Mouse (Mus musculus) A20 (cell line): ENCODE results near the gene Syngap1.
A peak's percentile ranks its signal among the peaks of the same experiment; 100 is the strongest.
"Not testable (repeated sequence)": the region's sequence is repeated elsewhere in the genome, so short reads cannot be mapped to it uniquely, and the experiment has no call there.

Experiments
- DNase-seq: peaks from one replicate; pipeline ENCODE4 v3.0.0-alpha.2; 2011; ENCODE audit warnings: low read depth, low spot score

Gene Syngap1

GRCm38 (mm10) chr17:26941031-26941789, at the start of gene Syngap1:
Gene Syngap1 (plus strand): TSS chr17:26941253.
- DNase-seq, result no peak

- DNase-seq, result no peak
Measured at GRCm38 (mm10) chr17:26892635-26893375, 48.2 kb upstream of the Syngap1 start.

- DNase-seq, result no peak
Measured at GRCm38 (mm10) chr17:26893492-26893891, 47.6 kb upstream of the Syngap1 start.

- DNase-seq, result no peak
Measured at GRCm38 (mm10) chr17:26894342-26894741, 46.7 kb upstream of the Syngap1 start.

GRCm38 (mm10) chr17:26895578-26895977, 45.5 kb upstream of the Syngap1 start:
- DNase-seq, result peak; percentile 75

- DNase-seq, result no peak
Measured at GRCm38 (mm10) chr17:26900916-26901315, 40.1 kb upstream of the Syngap1 start.

GRCm38 (mm10) chr17:26904320-26904719, 36.7 kb upstream of the Syngap1 start:
- no peak for DNase-seq

- not testable (repeated sequence) for DNase-seq
Measured at GRCm38 (mm10) chr17:26907506-26907905, 33.5 kb upstream of the Syngap1 start.

- DNase-seq, result no peak
Measured at GRCm38 (mm10) chr17:26915248-26915647, 25.8 kb upstream of the Syngap1 start.

- DNase-seq, result peak; percentile 99
Measured at GRCm38 (mm10) chr17:26916711-26917482, 24.2 kb upstream of the Syngap1 start, which contains the start of gene Kifc5b. Gene Kifc5b (plus strand): TSS chr17:26917091.

- DNase-seq, result not testable (repeated sequence)
Measured at GRCm38 (mm10) chr17:26917560-26917959, 23.5 kb upstream of the Syngap1 start.

- no peak for DNase-seq
Measured at GRCm38 (mm10) chr17:26918343-26918742, 22.7 kb upstream of the Syngap1 start.

- DNase-seq, result not testable (repeated sequence)
Measured at GRCm38 (mm10) chr17:26919516-26919915, 21.5 kb upstream of the Syngap1 start.

GRCm38 (mm10) chr17:26922368-26922767, 18.7 kb upstream of the Syngap1 start:
- DNase-seq, result not testable (repeated sequence)

GRCm38 (mm10) chr17:26925414-26925813, 15.6 kb upstream of the Syngap1 start:
- not testable (repeated sequence) for DNase-seq

- peak; percentile 60 for DNase-seq
Measured at GRCm38 (mm10) chr17:26931795-26932194, 9.3 kb upstream of the Syngap1 start.

- DNase-seq, result peak; percentile 97
Measured at GRCm38 (mm10) chr17:26932839-26933398, 8.1 kb upstream of the Syngap1 start, which contains the start of gene Phf1. Gene Phf1 (plus strand): TSS chr17:26933052.

GRCm38 (mm10) chr17:26933419-26933818, 7.6 kb upstream of the Syngap1 start:
- DNase-seq, result no peak

- no peak for DNase-seq
Measured at GRCm38 (mm10) chr17:26933885-26934827, 6.9 kb upstream of the Syngap1 start.

- DNase-seq, result no peak
Measured at GRCm38 (mm10) chr17:26935027-26935426, 6.0 kb upstream of the Syngap1 start.
